Mouse (Mus musculus) mesoderm, embryonic 11.5 days (tissue): ENCODE data around the gene Sugct.
A peak's percentile ranks its signal among the peaks of the same experiment; 100 is the strongest.

Experiments used
- DNase-seq: peaks from one replicate; pipeline ENCODE4 v3.0.0-alpha.2; 2012; ENCODE audit warnings: low read depth, low spot score

Sugct gene

DNA sequence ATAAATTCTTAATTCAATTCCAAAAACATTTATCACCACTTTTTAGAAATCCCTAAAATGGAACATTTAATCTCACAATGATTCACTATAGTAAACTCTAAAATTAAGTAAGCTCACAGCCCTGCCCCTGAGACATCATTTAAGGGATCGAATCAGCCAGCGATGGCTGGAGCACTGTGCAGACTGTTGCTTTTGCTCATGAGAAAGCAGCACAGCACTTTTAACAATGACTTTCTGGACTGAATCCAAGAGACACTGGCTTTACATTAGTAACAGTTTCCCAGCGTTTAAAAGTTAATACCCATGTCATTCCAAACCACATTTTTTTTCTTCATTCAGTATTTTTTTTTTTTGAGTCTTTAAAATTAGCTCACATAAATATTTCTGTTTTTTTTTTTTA, 398.9 kb downstream of the Sugct start:
- DNase-seq, result no peak

- peak; percentile 5 for DNase-seq
These were observed 404.3 kb downstream of the Sugct start for GRCm38 (mm10) chr13:17291057-17291456.

DNA sequence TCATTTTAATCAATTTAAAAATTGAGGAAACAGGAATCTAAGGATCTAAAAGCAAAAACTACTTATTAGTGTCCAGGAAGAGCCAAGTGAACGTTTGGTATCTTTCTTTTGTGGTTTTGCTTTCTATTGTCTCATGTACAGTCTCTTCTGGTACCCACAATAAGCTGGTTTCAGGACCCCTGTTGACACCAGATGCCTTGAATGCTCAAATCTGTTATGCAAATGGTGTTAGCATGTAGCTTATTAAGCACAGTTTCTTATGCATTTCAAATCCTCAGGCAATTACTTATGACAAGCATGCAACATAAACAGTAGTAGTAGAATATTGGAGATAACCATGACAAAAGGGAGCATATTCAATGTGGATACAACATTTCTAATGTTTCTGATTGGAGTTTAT, 407.0 kb downstream of the Sugct start:
- DNase-seq, result no peak

DNA sequence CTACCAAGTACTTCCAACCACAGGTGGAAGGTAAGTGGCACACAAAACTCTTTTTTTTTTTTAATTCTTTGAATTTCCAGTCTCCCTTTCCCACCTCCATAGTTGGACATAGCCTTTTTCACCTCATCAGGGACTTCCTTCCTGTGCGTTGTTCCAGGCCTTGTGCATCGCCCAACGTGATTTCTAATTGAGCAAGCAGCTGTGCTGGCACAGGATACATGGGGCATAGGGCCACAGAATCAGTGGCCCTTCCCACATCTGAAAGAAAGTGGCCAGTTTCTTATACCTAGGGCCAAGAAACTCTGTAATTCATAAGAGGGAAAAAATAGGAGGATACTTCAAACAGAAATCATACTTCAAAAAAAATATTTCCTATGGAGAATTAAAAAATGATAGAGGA, 449.4 kb downstream of the Sugct start:
- DNase-seq, result no peak

DNA sequence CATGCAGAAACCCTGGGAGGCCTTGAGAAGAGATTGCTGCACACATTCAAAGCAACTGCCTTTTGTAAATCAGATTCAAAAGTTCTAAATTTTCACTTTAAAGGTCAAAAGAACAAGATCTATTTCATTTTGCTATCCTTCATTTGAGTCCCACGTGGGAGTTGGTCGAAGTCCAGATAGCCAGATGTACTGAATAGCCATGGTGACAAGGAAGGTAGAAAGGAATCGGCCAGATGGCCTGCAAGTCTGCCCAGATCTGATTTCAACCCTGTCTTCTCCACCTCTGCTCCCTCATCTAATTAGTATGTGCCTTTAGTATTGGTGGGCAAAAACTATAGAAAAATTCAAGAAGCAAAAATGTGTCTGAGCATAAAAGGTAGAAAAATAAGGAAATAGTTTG, 478.8 kb downstream of the Sugct start:
- DNase-seq, result no peak

- DNase-seq, result no peak
These were observed 482.7 kb downstream of the Sugct start for GRCm38 (mm10) chr13:17212681-17213080.

DNA sequence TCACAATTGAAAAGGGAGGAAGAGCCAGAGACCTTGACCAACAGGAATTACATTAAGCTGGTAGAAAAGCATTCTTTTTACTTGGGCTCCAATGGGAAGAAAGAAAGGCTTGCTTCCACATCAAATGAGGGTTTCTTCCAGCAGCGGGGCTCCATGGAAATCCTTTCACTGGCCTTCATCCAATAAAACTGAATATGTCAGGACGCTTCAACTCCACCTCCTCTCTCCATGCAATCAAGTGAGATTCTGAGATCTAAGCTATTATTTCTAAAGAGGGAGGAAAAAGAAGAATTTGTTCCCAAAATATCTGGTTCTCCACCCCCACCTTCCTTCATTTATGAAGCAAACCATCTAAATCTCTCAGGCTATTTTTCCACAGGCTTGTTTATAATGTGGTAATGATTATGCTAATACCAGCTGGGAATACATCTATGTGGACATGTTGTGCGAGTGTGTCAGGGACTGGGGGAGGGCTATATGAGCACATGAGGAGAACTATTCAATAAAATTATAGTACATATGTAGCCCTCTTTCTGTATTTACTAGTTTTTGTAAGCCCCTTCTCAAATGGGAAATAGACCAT, 505.1 kb downstream of the Sugct start:
- DNase-seq, result no peak

DNA sequence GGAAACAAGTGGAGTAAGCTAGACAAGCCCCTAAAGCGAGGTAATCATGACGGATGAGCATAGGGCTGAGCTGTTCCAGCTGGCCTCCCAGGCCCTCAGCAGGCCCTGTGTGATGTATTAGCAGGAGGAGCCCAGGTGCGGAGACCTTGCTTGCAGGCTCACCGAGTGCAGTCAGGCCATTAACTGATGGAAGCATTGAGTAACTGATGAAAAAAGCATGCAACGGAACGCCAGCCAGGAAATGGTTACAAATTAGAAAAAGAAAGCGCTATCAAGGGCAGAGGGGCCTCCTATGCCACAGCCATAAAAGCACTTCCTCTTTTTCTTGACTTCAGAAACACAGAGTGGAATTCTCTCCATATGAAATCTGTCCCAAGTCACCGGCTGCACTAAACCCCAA, 510.1 kb downstream of the Sugct start:
- peak; percentile 76 for DNase-seq

DNA sequence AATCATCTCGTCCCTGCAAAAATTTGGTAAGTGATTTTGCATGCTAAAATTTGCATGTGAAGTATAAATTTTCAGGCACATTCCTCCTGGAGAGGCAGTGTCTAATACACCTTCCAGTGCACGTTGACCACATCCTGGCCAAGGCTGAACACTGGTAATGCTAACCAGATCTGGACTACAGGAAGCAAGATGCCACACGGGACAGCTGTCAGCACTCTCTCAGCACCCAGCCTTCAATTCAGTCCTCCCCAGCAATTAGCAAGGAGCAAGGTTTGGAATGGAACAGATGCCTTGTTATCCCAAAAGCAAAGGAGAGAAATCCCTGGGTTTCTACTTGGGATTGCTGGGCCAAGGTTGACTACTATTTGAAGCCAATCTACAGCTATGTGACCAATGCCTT, 529.4 kb downstream of the Sugct start:
- no peak for DNase-seq

GRCm38 (mm10) chr13:17164721-17165120, 530.6 kb downstream of the Sugct start:
- no peak for DNase-seq

DNA sequence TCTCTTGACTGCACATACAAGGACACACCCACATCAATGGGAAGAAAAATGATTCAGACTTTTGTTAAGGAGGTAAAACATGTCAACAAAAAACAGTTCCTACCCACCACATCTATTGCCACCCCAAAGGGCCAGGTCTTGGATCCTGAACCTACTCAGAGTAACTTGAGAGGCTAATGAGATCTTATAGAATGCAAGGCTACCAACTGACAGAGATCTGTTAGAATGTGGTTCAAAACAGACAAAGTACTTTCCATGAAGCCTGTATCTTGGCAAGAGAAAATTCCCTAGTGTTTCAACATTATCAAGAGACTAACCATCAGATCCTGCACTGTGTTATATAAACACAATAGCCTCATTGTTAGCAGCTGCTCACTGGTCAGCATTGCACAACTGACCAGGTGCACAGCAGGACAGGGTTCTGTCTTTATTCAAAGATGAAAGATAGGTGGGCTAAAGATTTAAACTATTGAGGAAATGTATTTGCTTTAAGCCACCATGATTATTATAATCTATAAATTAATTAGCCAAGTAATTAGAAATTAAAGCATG, 548.8 kb downstream of the Sugct start:
- no peak for DNase-seq

- no peak for DNase-seq
These were observed 579.3 kb downstream of the Sugct start for GRCm38 (mm10) chr13:17116073-17116472.

DNA sequence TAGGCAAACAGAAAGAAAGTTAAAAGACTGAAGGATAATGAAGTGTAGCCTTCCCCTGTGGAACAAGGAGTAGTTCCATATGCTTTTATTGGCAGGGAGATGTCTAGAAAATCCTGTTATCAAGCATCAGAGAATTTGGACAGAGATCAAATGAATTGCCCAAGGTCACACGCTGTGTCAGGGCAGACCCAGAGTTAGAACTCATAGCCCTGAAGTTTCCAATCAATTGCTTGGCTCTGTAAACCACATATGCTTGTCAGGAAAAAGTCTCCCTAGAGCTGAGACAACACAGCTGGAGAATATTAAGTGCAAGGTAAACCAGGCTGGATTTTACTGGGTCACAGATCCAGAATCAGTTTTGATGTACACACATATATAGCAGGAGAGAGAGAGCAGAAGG, 593.0 kb downstream of the Sugct start:
- DNase-seq, result no peak

DNA sequence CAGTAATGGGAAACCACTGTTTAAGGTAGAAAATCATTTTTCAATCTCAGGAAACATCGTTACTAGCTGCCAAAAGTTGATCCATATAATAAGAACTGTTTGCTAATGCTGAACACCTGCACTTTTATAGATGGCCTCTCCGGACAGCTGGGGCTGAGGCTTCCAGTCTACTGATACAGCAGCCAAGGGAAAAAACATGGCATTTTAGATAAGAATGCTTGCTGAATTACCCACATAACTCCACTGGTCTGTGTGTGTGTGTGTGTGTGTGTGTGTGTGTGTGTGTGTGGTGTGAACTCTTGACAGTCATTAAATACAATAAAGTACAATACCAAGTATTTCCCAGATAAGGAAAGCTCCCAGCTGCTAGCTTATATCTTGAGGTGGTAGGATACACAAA, 608.8 kb downstream of the Sugct start:
- no peak for DNase-seq

DNA sequence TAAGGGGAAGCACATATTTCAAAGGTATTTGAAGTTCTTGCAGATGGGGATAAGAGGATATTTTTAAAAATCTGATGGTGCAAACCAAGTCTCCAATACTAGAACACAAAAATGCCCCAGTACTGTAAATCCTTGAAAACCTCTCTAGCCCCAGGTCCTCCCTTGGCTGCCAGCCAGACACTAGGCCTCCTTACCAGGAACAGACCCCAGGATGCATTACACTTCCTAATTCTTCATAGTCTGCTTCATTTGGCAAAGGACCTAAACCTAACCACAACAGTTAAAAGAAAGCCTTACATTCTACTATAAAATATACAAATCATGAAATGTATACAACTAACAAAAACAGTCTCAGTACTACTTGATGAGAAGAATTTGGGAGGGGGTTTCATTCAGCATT, 609.2 kb downstream of the Sugct start:
- DNase-seq, result no peak

- peak; percentile 11 for DNase-seq
These were observed 610.2 kb downstream of the Sugct start for GRCm38 (mm10) chr13:17084946-17085852.

DNA sequence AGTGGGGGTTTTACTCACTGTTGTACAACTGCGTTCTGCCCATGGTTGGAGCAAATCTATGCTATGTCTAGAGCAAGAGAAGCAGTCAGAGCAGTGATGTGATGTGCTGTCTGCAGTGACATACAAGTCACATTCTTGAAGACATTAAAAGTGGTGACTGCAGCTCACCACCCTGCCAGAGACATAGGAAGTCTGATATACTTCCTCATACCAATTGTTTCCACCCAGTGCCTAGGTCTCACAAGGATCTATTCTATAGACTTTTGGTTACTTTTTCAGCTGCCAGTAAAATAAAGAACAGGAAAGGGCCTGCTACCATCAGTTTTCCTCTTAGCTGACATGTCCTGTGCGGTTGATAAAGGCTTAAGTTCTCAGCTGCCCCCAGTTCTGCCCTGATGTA, 613.7 kb downstream of the Sugct start:
- DNase-seq, result no peak

DNA sequence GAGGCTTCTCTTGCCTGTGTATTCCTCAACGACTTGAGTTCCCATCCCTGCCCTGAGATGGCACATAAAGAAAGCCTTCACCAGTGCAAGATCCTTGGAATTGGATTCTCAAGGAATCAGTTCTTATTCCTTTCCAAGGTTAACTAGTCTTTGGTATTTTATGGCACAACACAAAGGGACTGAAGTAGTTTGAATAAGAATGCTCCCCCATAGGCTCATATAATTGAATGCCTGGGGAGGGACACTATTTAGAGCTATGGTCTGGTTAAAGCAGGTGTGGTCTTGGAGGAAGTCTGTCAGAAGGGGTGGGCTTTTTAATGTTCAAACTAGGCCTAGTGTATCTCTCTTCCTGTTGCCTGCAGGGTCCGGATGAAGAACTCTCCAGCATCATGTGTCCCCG, 629.8 kb downstream of the Sugct start:
- DNase-seq, result no peak

DNA sequence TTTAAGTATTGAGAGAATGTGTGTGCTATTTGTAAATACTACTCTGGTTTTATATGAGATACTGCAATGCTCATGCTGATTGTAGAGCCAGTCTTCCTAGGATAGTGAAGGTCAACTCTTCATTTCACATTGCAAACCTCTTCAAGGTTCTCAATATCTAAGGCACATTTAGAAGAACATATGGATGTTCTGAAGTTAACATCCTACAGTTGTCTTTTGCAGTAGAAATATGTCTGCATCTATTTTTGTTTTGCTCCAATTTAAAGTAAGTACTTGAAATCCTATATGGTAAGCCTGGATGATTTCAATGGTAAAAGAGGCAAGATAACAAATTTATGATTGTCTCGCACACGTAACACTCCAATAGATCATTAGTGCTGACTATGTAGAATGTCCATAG, 638.7 kb downstream of the Sugct start:
- no peak for DNase-seq

DNA sequence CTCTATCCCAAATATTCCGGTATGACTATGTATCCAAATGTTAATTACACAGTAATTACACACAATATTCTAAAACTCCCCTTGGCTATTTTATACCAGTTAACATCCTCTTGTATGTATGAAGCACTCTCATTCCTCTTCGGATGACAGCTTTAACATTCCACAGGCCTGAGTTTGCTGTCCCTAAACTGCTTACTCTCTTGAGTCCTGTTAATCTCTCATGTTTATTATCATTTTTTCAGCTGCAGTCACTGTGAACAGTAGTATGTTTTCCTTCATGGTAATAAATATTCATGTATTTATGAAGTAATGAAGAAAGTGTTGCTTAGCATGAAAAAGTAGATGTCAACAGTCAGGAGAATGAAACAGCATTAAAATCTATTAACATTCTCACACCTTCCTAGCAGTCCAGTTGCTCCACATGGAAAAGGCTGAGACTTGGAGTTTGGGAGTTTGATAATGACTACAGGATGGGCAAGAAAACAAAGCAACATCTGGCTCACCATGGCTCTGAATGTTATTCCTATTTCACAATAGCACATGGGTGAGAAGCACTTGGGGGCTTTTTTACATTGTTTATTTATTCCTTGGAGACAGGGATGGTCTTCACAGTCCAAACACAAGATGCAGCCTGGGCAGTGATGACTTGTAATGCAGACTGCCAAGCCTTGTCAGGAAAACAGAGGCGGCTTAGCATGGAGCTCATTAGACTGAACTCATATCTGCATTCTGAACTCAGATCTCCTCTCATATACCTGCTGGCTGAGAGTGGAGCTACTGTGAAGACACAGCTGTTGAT, 651.7 kb downstream of the Sugct start:
- DNase-seq, result no peak

DNA sequence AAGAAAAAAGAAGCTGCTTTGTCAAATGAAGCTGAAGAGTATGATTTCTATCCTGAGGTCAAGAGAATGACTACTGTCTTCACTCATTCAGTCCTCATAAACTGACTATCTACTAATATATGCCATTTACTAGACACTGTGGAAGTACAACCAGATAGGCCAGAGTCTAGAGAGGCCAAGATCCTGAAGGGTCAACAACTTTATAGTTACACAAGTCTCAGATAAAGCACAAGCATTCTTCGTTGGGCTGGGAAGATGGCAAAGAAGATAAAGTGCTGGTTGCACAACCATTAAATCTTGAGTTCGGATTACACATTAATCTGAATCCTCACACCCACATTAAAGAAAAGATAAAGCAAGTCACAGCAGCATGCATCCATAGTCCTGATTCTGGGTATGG, 653.0 kb downstream of the Sugct start:
- no peak for DNase-seq

GRCm38 (mm10) chr13:17039727-17040126, 655.6 kb downstream of the Sugct start:
- DNase-seq, result no peak
